ENCODE assay signal across 25 mouse cellular contexts in genomic region chr1:69653419-69653818, GRCm38 (mm10).
"Had no signal": no experiment of that assay in that cellular context is flagged by ENCODE, and none has a peak within 500 bp of the region (broad histone marks: within the 10 kb centered on the region; RNA-seq: fewer than 3 reads in every experiment).

No protein-coding gene starts in this region.

- H3K9me3 ChIP-seq: heart, embryonic 10.5 days; heart, embryonic 12.5 days; hindbrain, embryonic 13.5 days; hindbrain, embryonic 15.5 days; kidney, embryonic 15.5 days; limb, embryonic 10.5 days; limb, embryonic 12.5 days; liver, embryonic 12.5 days had no signal

- H3K27ac ChIP-seq: gastrocnemius, adult 2 months; heart, embryonic 10.5 days; hindbrain, embryonic 13.5 days; hindbrain, embryonic 15.5 days; hindbrain, postnatal 0 days; kidney, embryonic 15.5 days; layer of hippocampus, adult 2 months; left cerebral cortex, adult 2 months; limb, embryonic 10.5 days; limb, embryonic 12.5 days; liver, embryonic 12.5 days; liver, embryonic 14.5 days had no signal

- H3K4me1 ChIP-seq: limb, embryonic 12.5 days had no signal

- H3K4me2 ChIP-seq: heart, embryonic 12.5 days; hindbrain, embryonic 13.5 days; hindbrain, embryonic 15.5 days; kidney, embryonic 15.5 days; limb, embryonic 12.5 days; liver, embryonic 12.5 days had no signal

- DNase-seq: gastrocnemius, adult 2 months; gastrocnemius, postnatal 10 days; gastrocnemius, postnatal 25 days; heart, adult 18-20 months; heart, postnatal 10 days; heart, postnatal 36 days; kidney, adult 11 months; kidney, adult 2 months; kidney, adult 9 months; kidney, postnatal 10 days; kidney, postnatal 25 days; kidney, postnatal 4 days had no signal

- H3K36me3 ChIP-seq: heart, embryonic 10.5 days; heart, embryonic 12.5 days; hindbrain, embryonic 13.5 days; hindbrain, embryonic 15.5 days; kidney, embryonic 15.5 days; limb, embryonic 10.5 days; limb, embryonic 12.5 days; liver, embryonic 12.5 days had no signal

- H3K27me3 ChIP-seq: heart, embryonic 12.5 days; hindbrain, embryonic 13.5 days; hindbrain, embryonic 15.5 days; kidney, embryonic 15.5 days; limb, embryonic 12.5 days; liver, embryonic 12.5 days had no signal

- H3K9ac ChIP-seq: heart, embryonic 12.5 days; hindbrain, embryonic 13.5 days; hindbrain, embryonic 15.5 days; kidney, embryonic 15.5 days; limb, embryonic 12.5 days; liver, embryonic 12.5 days; liver, embryonic 14.5 days had no signal

- H3K4me3 ChIP-seq: gastrocnemius, adult 2 months; heart, embryonic 10.5 days; heart, embryonic 12.5 days; hindbrain, embryonic 13.5 days; hindbrain, embryonic 15.5 days; kidney, embryonic 15.5 days; layer of hippocampus, adult 2 months; left cerebral cortex, adult 2 months; limb, embryonic 10.5 days; limb, embryonic 12.5 days; liver, embryonic 12.5 days had no signal

- ATAC-seq: hindbrain, postnatal 0 days; intestine, embryonic 16.5 days; liver, embryonic 12.5 days had no signal
